Mouse (Mus musculus): ENCODE results near the gene Cyb5r3. TPM values are rescaled to one million over a fixed set of nuclear protein-coding genes. Genes with fewer than 3 reads are reported as not detected.
"Not testable (repeated sequence)": the region's sequence is repeated elsewhere in the genome, so short reads cannot be mapped to it uniquely, and the experiment has no call there.

The Cyb5r3 gene
- total RNA-seq, 2 experiments from 2014 or later = 27.8 to 48.7 TPM

DNA sequence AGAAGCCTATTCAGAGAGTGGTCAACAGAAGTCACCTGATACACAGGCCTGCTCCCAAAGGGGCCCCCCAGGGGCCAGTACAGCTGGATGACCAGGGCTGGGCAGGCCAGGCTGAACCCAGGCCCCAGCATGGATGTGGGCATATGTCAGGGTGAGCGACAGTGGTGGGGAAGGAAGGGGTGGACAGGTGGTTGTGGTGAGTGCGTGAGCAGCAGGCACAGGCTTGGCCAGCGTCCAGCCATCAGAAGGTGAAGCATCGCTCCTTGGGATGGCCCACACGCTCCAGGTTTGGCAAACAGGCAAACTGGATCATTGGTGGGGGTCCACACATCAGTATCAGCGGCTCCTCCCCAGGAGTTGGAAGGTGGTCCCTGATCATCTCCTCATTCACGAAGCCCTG, 18.1 kb downstream of the Cyb5r3 start:
- no peak for ATAC-seq (replicated peaks; ENCODE audit: poor library complexity, severe bottlenecking)

GRCm38 (mm10) chr15:83150694-83151093, 21.7 kb downstream of the Cyb5r3 start:
- ATAC-seq (replicated peaks; ENCODE audit: poor library complexity, severe bottlenecking) = no peak

- ATAC-seq (replicated peaks; ENCODE audit: poor library complexity, severe bottlenecking) = no peak
Measured at GRCm38 (mm10) chr15:83150073-83150442, 22.3 kb downstream of the Cyb5r3 start.

- ATAC-seq (replicated peaks; ENCODE audit: poor library complexity, severe bottlenecking) = peak; percentile 72
Measured at GRCm38 (mm10) chr15:83149196-83150072, 23.0 kb downstream of the Cyb5r3 start, which contains the start of gene Poldip3. Gene Poldip3, minus strand, starts transcription at chr15:83149384.

- peak; percentile 25; the same call in 1 of the 2 replicates for ATAC-seq (replicated peaks; ENCODE audit: poor library complexity, severe bottlenecking)
Measured at GRCm38 (mm10) chr15:83148801-83149195, 23.6 kb downstream of the Cyb5r3 start.

DNA sequence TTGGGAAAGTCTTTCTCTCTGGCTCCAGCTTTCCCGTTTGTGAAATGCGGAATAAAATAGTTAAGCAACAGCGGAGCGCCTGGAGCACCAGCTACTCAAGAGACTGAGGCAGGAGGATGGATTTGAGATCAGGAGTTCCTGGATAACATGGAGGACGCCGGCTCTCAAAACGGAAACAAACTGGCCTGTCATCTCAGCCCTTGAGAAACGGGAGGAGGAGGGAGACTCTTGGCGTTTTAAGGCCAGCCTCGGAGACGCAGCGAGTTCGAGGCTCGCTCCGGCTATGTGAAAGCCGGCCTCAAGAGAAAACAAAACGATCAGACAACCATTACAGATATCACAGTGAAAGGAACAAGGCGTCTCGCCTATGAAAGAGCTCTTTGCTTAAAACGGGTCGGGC, 24.0 kb downstream of the Cyb5r3 start:
- ATAC-seq (replicated peaks; ENCODE audit: poor library complexity, severe bottlenecking) = no peak

DNA sequence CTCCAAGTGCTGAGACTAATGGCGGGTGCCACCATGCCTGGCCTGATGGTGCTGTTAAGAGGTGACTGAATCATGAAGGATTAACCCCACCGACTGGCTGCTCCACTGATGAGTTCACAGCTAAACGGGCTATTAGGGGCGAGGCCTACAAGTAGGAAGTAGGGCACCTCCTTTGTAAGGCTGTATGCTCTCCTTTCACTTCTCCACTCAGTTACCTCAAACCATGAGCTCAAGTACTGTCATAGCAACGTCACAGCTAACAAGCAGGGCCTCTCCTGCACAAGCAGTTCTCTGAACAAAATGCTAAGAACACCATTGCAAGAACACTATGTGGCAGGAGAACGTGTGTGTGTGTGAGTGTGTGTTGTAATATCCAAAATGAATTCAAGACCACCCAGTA, 26.9 kb downstream of the Cyb5r3 start:
- ATAC-seq (replicated peaks; ENCODE audit: poor library complexity, severe bottlenecking) = peak; percentile 28

- ATAC-seq (replicated peaks; ENCODE audit: poor library complexity, severe bottlenecking) = no peak
Measured at GRCm38 (mm10) chr15:83142861-83143260, 29.5 kb downstream of the Cyb5r3 start.

DNA sequence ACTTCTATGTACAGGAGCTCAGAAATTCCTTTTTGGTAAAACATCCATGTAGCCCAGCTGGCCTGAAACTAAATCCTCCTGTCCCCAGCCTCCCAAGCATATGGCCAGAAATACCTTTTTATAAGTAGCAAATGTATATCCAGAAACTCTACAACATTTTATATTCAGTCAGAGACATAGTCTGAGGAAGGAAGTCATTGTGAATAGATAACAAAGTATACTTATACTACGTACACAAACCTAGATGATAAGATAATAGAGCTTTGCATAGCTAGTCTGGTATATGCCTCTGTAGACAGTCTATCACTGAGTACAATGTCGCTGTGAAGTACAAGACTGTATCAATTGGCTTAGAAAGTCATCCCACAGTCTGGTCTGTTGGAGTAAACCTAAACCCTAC, 36.7 kb downstream of the Cyb5r3 start:
- ATAC-seq (replicated peaks; ENCODE audit: poor library complexity, severe bottlenecking) = no peak

DNA sequence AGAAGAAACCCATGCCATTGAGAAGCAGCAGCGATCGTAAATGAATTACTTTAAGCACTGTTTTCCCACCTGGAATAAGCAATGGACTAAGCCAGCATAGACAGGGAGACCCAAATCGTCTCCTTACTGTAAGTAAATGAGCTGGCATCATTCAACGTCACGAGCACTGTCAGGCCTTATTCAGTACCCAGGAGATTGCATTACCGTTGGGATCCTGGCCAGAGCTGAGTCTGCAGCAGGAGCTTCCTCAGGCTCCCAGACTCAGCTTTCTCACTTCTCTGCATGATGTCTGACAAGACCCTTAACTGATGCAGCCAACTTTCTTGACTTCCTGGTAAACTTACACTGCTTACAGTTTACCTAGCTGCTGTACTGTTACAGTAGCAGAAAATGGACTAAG, 37.7 kb downstream of the Cyb5r3 start:
- ATAC-seq (replicated peaks; ENCODE audit: poor library complexity, severe bottlenecking) = no peak

- ATAC-seq (replicated peaks; ENCODE audit: poor library complexity, severe bottlenecking) = peak; percentile 65
Measured at GRCm38 (mm10) chr15:83129530-83130231, 42.7 kb downstream of the Cyb5r3 start.

- ATAC-seq (replicated peaks; ENCODE audit: poor library complexity, severe bottlenecking) = not testable (repeated sequence)
Measured at GRCm38 (mm10) chr15:83127037-83127436, 45.4 kb downstream of the Cyb5r3 start.

DNA sequence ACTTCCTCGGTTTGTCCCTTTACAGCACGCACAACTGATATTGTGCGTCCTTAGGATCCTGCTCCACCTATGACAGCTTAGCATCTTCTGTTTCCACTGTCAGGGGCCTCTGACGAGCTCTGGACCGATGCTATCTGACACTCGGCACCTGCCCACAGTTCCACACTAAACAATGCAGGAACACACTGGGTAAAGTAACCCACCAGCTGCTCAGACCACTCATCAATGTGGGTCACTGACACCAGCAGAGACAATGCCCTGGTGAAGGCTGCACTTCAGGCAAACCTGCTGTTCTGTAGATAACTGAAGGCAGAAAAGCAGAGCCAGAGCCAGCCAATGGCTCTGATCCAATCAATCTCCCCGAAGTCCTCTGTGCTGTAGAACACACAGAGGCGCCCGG, 45.8 kb downstream of the Cyb5r3 start:
- ATAC-seq (replicated peaks; ENCODE audit: poor library complexity, severe bottlenecking) = no peak

DNA sequence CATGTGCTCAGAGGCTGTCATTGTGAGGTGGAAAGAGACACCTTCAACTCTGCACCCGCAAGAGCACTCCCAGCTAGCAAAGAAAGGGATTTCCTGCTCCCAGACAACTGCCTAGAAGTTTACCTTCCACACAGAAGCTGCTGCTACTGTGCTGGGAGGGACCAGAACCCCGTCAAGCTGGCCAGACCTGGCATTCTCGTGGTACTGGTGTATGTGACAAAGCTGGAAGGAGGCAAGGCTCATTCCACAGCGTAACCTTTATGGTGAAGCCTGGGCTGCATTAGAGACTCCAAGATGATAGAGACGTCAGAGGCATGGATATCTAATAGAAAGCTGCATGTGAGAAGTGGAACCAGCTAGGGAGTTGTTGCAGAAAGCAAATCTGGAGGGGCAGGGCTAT, 47.8 kb downstream of the Cyb5r3 start:
- ATAC-seq (replicated peaks; ENCODE audit: poor library complexity, severe bottlenecking) = no peak

- ATAC-seq (replicated peaks; ENCODE audit: poor library complexity, severe bottlenecking) = peak; percentile 91
Measured at GRCm38 (mm10) chr15:83122566-83123145, 49.7 kb downstream of the Cyb5r3 start, which contains the start of gene Rrp7a. Gene Rrp7a, minus strand, starts transcription at chr15:83122801.

DNA sequence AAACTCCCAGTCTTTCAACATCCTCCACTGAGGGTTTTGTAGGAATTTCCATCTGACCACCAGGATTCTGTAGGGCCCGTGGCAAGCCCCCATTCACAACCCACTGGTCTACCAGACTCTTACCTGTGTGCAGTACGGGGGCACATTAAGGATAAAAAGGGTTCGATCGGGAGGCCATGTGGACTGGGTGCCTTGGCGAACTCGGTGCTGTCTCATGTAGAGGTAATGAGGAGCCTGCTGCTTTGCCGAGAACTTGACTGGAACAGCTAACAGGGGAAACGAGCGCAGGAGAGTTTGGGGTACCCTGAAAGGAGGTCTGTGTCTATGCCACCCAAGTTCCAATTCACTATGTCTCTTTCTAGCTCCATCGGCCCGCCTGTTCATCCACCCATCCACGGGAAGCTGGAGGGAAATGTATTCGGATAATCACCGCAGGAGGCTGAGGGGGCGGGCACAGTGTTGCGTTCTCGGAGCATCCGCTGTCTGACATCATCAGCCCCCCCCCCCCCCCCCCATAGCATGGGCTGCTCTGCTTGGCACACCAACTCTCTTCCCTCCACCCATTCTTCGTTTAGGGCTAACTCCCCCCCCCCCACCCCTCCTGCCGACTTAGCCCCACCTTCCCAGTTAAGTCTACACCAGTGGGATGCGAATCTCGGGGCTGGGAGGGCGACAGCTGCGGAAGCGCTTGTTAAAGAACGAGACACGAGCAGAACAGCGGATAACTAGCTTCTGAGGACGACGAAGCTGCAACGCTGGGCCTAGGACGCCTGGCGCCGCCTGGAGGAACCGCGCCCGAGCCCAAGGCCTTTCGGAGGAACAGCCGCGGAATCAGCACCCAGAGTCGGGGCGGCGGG, 50.5 kb downstream of the Cyb5r3 start:
- ATAC-seq (replicated peaks; ENCODE audit: poor library complexity, severe bottlenecking) = peak; percentile 52

GRCm38 (mm10) chr15:83118360-83118759, 54.0 kb downstream of the Cyb5r3 start:
- ATAC-seq (replicated peaks; ENCODE audit: poor library complexity, severe bottlenecking) = no peak

GRCm38 (mm10) chr15:83115071-83115470, 57.3 kb downstream of the Cyb5r3 start:
- ATAC-seq (replicated peaks; ENCODE audit: poor library complexity, severe bottlenecking) = no peak

DNA sequence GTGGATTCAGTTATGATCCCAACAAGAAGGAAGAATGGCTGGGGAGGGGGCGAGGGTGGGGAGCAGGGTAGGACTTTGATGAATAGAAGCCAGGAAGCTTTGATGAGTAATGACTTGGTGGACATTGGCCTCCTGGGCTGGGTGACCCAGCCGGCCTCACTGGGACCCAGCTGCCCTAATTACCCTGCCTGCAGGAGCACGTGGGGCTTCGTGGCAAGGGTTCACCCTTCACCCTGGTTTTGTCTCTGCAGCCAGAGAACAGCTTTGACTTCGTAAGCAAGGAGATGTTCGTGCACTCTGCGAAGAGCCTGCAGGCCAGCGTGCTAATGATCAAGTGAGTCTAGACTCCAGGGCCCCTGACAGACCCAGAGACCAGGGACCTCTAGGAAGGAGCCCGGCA, 58.3 kb downstream of the Cyb5r3 start:
- no peak for ATAC-seq (replicated peaks; ENCODE audit: poor library complexity, severe bottlenecking)

DNA sequence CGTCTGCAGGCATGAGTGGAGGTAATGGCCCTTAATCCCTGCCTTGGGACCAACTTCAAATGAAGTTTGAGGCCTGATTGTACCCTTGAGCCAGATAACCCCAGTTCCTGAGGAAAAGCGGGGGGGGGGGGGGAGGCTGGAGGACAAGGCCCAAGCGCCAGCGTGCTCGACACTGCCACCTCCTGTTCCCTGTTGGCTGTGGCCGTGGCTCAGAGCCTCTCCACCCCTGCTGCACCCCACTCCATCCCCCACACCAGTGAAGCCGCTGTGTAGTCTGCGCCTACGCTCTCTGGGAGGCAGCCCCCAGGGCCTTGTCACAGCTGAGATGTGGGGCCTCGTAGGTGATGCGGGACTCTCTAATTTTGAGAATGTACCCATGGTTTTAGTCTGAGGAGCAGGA, 59.5 kb downstream of the Cyb5r3 start:
- peak; percentile 88 for ATAC-seq (replicated peaks; ENCODE audit: poor library complexity, severe bottlenecking)
